Mouse (Mus musculus): Measurements from ENCODE around the gene Zbtb46.
A peak's percentile ranks its signal among the peaks of the same experiment; 100 is the strongest.

The Zbtb46 gene

DNA sequence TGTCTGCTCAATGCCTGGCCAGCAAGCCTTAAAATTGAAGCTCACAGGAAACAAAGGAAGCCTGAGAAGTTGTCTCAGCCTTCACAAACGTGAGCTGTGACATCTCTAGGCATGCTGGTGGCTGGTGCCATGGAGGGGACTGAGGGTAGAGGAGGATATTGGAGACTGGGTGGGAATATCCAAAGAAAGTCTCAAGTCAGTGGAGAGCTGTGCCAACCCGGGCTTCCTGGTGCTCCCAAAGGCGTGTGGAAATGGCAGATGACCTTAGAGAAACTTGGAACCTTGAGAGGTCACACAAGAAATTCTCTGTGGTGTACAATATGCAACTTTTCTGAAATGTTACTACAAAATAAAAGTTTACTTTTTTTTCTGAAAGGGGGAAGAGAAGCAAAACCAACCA lies 6.2 kb upstream of the Zbtb46 start:
- ATAC-seq (ENCODE audit: low TSS enrichment) = no peak

DNA sequence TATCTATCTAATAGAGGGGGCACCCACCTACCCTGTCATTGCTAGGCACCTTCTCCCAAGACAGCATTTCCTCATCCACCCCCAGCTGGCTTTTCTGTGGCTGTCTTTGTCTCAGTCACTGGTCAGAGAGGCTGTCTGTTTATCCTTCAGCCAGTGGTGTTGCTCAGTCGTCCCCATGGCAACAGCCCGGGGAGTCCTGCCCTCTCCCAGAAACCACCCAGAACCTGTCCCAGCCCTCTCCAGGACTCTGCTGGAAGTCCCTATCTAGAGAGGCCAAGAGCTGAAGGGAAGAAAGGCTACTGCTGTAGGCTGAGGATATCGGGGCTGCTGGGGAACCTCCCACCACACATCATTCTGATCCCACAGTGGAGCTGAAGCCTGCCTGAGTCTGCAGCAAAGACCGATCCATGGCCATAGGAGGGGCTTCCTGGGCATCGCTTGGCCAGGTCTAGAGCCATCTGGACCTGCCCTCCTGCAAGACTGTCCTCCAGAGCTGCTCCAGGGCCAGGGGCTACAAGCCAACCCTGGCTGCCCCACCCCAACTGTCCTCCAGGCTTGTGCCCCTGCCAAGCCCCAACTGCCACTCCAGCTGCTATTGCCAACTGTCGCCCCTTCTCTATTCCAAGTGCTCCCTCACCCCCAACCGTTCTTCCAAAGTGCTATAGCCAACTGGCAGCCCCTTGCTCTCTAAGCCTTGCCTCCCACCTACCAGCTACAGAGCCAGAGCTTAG lies 3.9 kb upstream of the Zbtb46 start:
- ATAC-seq (ENCODE audit: low TSS enrichment) = peak; percentile 83

DNA sequence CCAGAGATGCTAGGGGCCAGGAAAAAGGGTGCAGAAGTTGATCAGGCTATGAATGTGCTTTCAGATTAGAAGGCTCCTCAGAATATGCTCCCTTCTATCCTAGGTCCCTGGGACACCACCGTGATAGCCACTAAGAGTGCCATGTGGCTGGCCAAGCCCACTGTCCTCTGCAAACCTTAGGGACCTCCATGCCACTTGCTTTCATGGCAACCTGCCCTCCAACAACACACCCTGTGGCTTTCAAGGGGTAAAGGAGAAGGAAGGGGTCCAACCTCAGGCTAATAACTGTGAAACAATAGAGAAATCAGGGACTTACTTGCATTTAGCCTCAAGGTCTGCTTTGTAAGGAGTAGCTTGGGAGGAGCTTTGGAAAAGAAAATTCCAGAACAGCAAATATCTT lies 3.4 kb upstream of the Zbtb46 start:
- no peak for ATAC-seq (ENCODE audit: low TSS enrichment)

DNA sequence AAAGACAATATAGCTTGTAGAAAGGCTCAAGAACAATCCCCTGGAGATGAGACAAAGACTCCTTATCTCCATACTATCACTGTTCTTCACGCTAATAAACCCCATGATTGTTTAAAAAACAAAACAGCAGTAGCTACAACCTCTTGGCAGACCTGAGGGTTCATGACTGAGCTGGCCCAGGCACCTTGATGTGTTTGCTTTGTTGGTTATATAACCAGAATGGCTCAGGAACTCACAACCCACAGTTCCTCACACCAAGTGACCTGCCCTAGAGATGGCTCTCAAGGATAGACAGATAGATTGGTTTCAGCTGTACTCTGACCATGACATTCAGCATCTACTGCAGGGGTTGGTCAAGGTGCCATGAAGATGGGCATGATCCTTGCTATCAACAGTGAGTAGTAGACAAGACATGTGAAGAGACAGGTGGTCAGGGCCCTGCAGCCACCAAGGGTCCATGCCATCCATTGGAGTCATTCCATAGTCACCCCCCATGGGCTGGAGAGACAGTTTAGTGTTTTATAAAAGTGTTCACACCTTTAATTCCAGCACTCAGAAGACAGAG lies 2.4 kb upstream of the Zbtb46 start:
- ATAC-seq (ENCODE audit: low TSS enrichment) = no peak

- ATAC-seq (ENCODE audit: low TSS enrichment) = no peak
Observed at GRCm38 (mm10) chr2:181459673-181460621, 721 bp upstream of the Zbtb46 start.

DNA sequence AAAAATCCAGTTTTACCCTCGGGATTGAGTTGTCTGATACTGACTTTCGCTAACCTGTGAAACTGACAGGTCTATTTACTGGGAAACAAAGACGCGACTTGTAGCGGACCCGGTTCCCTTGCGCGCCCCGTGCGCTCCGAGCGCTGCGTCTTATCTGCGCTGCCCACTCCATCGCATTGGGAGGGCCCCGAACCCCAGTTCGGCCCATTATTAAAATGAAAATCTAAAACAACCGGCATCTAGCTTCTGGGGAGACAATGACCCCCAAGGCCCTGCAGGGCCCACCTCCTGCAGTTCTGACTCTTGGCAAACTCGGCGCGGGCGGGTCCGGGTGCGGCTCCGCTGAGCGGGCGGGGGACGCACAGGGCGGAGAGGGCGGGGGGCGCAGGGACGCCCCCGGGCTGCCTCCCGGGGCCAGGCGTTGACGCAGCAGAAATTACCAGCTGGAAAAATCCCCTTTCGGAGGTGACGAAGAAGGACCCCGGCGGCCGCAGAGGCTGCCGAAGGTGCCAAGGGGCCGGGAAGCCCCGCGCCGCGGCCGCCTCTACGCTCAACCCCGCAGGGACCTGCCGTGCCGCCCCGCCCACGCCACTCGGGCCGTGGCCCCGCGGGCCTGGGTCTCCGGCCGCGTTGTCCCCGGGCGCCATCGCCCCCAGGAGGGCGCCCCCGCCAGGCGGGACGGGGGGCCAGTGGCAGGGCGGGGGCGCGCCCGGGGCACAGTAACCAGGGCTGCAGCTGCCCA lies 644 bp downstream of the Zbtb46 start:
- ATAC-seq (ENCODE audit: low TSS enrichment) = no peak

- ATAC-seq (ENCODE audit: low TSS enrichment) = no peak
Observed at GRCm38 (mm10) chr2:181457831-181458230, 1.4 kb downstream of the Zbtb46 start.

DNA sequence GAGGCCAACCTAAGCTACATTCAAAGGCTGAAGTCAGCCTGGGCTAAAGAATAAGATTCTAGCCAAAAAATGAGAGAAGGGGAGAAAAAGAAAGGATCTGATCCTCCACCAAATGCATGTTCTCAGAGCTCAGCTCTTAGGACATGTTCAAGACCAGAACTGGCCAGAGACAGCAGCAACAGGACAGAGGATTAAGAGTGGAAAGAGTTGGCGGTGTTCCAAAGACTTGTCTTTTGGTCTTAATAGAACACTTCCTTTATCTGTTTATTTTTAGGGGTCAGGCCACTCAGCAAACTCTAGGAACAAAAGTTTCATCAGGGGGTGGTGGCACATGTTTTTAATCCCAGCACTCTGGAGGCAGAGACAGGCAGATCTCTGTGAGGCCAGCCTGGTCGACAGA lies 3.3 kb downstream of the Zbtb46 start:
- no peak for ATAC-seq (ENCODE audit: low TSS enrichment)

- ATAC-seq (ENCODE audit: low TSS enrichment) = no peak
Observed at GRCm38 (mm10) chr2:181453274-181453673, 6.0 kb downstream of the Zbtb46 start.

DNA sequence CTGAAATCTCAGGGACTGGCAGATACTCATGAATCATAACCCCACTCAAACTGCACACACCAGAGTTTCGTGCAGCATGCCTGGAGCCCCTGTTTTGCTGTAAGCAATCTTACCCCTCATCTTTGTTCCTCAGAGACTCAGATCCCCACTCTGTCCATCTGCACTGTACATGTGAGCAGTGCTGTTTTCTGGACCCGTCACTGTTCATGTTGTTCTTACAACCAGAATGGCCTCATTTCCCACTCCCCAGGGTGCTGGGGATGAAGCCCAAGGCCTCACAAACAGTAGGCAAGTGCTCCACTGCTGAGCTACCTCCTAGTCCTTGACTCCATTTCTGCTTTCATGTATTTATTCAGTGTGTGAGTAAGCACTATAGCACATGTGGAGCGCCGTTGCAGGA lies 7.0 kb downstream of the Zbtb46 start:
- no peak for ATAC-seq (ENCODE audit: low TSS enrichment)

GRCm38 (mm10) chr2:181443016-181443415 lies 16.2 kb downstream of the Zbtb46 start:
- no peak for ATAC-seq (ENCODE audit: low TSS enrichment)

DNA sequence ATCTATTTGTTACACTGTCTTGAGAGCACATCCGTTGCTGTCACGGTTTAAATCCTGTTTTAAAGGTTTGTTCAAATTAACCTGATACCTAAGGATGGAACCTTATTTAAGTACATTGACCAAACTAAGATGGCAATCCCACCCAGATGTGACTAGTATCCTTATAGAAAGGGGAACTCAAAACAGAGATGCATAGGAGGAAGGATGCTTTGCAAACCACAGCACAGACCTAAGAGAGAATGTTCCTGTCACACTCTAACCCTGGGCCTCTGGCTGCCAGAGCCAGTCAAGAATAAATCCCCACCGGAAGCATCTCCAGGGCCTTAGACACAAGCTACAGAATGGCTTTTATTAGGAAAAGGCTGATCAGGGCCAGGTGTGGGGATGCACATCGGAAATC lies 21.1 kb downstream of the Zbtb46 start:
- no peak for ATAC-seq (ENCODE audit: low TSS enrichment)

- no peak for ATAC-seq (ENCODE audit: low TSS enrichment)
Observed at GRCm38 (mm10) chr2:181436246-181436645, 23.0 kb downstream of the Zbtb46 start.

DNA sequence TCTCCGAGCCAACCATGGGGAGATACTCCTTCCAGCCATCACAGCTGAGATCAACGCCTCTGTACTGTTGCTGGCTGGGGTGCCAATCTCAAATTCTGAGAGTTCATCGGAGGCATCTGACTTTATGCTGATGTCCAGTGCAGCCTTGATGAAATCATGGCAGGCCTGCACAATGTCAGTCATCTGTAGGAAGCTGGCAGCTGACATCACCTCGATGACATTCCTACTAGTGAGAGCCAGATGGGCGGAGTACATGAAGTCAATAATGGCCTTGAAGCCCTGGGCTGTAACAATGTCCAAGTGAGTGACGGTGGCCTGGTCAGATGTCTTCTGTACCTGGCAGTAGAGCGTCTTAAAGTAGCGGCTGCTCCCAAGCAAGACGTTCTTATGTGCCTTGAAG lies 35.4 kb downstream of the Zbtb46 start:
- no peak for ATAC-seq (ENCODE audit: low TSS enrichment)

- no peak for ATAC-seq (ENCODE audit: low TSS enrichment)
Observed at GRCm38 (mm10) chr2:181420903-181421638, 38.2 kb downstream of the Zbtb46 start.

GRCm38 (mm10) chr2:181420426-181420825 lies 38.8 kb downstream of the Zbtb46 start:
- peak; percentile 92 for ATAC-seq (ENCODE audit: low TSS enrichment)

DNA sequence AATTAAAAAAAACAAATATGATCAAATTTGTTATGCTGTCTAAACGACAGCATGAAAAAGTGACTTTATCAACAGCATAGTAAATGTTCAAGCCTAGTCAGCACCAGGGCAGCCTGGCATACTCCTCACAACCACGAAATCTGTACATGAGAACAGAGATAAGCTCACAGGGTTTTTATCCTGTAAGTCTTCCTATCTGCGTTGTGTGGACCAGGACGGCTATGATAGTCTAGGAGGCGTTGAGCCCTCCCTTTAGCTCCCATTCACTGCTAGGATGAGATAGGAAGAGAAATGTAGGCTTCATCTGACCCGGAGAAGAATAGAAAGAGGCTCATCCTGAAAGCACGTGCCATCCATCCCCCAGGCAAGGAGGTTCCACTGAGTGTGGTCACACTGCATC lies 39.9 kb downstream of the Zbtb46 start:
- no peak for ATAC-seq (ENCODE audit: low TSS enrichment)

GRCm38 (mm10) chr2:181415945-181416344 lies 43.3 kb downstream of the Zbtb46 start:
- ATAC-seq (ENCODE audit: low TSS enrichment) = no peak

DNA sequence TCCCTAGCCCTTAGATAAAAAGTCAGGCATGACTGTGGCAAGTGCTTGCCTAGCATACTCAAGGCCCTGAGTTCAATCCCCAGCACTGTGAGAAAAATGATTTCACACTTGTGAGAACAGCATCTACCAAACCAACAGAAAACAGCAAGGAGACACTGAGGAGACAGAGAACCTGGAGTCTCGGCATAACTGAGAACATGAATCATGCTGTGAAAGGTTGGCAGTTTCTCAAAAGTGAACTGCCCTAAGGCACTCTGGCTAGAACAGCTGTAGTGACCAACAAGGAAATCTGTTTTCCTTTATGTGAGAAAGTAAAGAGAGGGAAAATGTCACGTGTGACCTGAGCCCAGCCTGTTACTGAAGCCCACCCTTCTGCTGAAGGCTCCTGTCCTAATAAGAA lies 46.1 kb downstream of the Zbtb46 start:
- no peak for ATAC-seq (ENCODE audit: low TSS enrichment)

DNA sequence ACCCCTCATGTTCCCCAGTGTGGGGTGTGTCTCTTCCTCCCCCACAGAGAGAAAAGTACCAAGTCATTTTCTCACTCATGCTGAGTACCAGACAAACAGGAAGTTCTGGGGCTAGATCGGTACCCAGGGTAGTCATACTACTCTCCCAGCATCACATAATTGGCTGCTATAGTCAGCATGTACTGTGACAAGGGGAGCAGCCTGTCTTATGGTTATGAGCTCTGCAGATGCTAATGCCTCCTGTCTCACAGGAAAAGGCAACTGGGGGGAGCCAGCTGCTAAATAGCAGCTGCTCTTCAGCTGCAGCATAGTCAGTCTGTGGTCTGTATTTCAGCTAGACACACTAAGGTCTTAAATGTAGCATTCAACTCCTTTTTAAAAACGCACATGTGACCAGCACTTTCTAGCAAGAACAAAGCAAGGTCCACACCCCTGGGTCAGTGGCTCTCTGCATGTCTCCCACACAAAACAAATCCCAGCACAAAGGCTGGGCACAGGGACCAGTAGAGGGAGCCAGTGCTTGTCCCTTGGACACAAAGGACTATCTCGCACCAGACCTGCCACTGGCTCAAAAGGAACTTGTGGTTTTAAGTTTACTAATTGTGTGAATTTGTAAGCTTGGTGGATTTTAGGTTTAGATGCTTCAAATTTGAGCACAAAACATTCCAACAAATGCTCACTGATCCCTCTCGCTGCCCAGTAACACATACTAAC lies 48.3 kb downstream of the Zbtb46 start:
- peak; percentile 82; the same call in 1 of the 2 replicates for ATAC-seq (ENCODE audit: low TSS enrichment)

DNA sequence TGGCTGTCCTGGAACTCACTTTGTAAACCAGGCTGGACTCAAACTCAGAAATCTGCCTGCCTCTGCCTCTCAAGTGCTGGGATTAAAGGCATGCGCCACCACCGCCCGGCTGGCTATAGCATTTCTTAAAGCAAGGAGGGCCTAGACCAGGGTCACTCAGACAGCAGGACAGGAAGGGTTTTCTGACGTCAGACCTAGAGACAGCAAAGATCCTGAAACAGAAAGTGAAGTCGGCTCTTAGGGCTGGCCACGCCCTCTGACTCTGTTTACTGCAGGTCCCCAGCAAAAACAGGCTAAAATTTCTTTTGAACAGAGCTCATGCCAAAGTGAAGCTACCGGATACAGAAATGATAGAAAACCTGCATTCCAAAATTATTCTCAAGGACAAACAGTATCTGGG lies 49.6 kb downstream of the Zbtb46 start:
- no peak for ATAC-seq (ENCODE audit: low TSS enrichment)
